Mouse (Mus musculus) skeletal muscle tissue, postnatal 0 days (tissue): ENCODE measurements around the gene Gm29554. TPM values are rescaled to one million over a fixed set of nuclear protein-coding genes. Genes with fewer than 3 reads are reported as not detected.

ENCODE experiments used
- polyA plus RNA-seq: library from polyadenylated mRNA; unstranded; fragments of >200 nt; fragmentation: Nextera tagmentation; extraction: Ambion mirVana; gene quantifications from 2 replicates; pipeline ENCODE4 v1.2.1, GENCODE M21; 2015

The Gm29554 gene
- not detected in 2 replicates for polyA plus RNA-seq

DNA sequence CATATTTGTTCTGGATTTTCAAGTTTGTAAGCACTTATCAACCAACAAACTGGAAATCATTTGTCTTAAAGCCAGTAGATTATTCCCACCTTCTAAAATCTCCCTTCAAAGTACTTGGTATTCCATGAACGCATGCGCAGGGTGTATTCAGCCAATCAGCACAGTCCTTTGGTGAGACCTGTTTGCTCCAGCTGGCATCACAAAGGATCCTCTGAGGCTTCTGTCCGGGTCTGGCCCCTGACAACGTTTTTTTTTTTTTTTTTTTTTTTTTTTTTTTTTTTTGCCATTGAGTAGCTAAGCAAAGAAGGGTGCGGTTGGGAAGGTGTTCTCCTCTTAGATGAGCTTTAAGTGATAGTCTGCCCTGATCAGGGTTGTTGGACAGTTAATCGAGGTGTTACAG, at the start of gene Gm29554:
Gene Gm29554 (plus strand): TSS at position 301 of the 400 bp plus-strand sequence.

Other genes starting within 250 kb of the Gm29554 start
- not detected in 2 replicates for gene Gm20812, start 108.0 kb downstream of the Gm29554 start, polyA plus RNA-seq